ENCODE assay signal across 14 mouse cellular contexts in the genomic region with DNA sequence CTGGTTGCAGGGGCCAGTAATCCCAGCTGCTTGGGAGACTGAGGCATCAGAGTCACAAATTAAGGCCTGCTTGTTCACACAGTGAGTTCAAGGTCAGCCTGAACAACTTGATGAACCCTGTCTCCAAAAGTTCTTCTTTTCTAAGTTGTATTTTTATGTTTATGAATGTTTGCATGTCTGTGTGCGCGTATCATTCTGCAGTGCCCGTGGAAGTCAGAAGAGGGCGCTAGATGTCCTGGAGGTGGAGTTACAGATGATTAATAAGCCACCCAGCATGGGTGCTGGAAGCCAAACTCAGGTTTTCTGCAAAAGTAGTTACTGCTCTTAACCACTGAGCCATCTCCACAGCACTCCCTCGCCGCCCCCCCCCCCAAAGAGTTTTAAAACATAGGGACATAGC. TPM values are rescaled to one million over a fixed set of nuclear protein-coding genes. Genes with fewer than 3 reads are reported as not detected.
A peak's percentile ranks its signal among the peaks of the same experiment; 100 is the strongest.
DNase-seq lines count a peak whose midpoint lies in the region; ATAC-seq and TF ChIP-seq lines count a peak whose summit lies in the region.
"Had no signal": no experiment of that assay in that cellular context is flagged by ENCODE, and none has a peak within 500 bp of the region (broad histone marks: within the 10 kb centered on the region; RNA-seq: fewer than 3 reads in every experiment).

No protein-coding gene starts in this region.

- H3K4me2 ChIP-seq in hindbrain, postnatal 0 days (ENCODE audit: low read depth, low read length), result no peak overlapping the region
- no peak overlapping the region for H3K4me2 ChIP-seq in hindbrain, embryonic 14.5 days (replicated peaks)
- H3K4me2 ChIP-seq in CH12.LX (ENCODE audit: insufficient read depth, low read depth, poor library complexity, severe bottlenecking), result no peak overlapping the region
- no peak overlapping the region for H3K4me2 ChIP-seq in kidney, embryonic 15.5 days
- H3K4me2 ChIP-seq: forebrain, embryonic 15.5 days; liver, embryonic 15.5 days had no signal

- TF ChIP-seq CTCF in hindbrain, postnatal 0 days (IDR thresholded peaks at IDR 0.05; ENCODE audit: low read depth), result peak; percentile 16; the same call in 1 of the 2 replicates
- peak; percentile 25 to 37; a peak in 2 of 4 replicates for TF ChIP-seq CTCF in CH12.LX (conservative IDR thresholded peaks at IDR 0.05 in 1 of 2, IDR thresholded peaks at IDR 0.05 in 1 of 2; ENCODE audit: low read depth in 2 of 2, low read length in 2 of 2)

- H3K4me3 ChIP-seq in hindbrain, postnatal 0 days (ENCODE audit: low read length), result no peak overlapping the region
- H3K4me3 ChIP-seq in hindbrain, embryonic 14.5 days (replicated peaks; ENCODE audit: low read length), result no peak overlapping the region
- H3K4me3 ChIP-seq in CH12.LX (replicated peaks in 1 of 3; ENCODE audit: low read depth in 2 of 3, low read length in 2 of 3, poor library complexity in 1 of 3), result no peak overlapping the region
- no peak overlapping the region for H3K4me3 ChIP-seq in kidney, embryonic 15.5 days (replicated peaks)
- H3K4me3 ChIP-seq: forebrain, embryonic 15.5 days; liver, embryonic 15.5 days had no signal

- no peaks in the 10 kb centered on the region for H3K36me3 ChIP-seq in hindbrain, postnatal 0 days (ENCODE audit: insufficient read depth, low read length)
- no peaks in the 10 kb centered on the region for H3K36me3 ChIP-seq in hindbrain, embryonic 14.5 days (replicated peaks; ENCODE audit: control insufficient read depth, insufficient read depth)
- H3K36me3 ChIP-seq in CH12.LX (replicated peaks in 1 of 2; ENCODE audit: control insufficient read depth in 1 of 2, insufficient read depth in 1 of 2, low read length in 1 of 2), result no peaks in the 10 kb centered on the region
- no peaks in the 10 kb centered on the region for H3K36me3 ChIP-seq in kidney, embryonic 15.5 days
- H3K36me3 ChIP-seq: forebrain, embryonic 15.5 days; liver, embryonic 15.5 days had no signal

- TF ChIP-seq RAD21 in CH12.LX (IDR thresholded peaks at IDR 0.05; ENCODE audit: low read depth, low read length), result no peak

- H3K27me3 ChIP-seq in hindbrain, postnatal 0 days (ENCODE audit: insufficient read depth, low read length), result no peaks in the 10 kb centered on the region
- no peaks in the 10 kb centered on the region for H3K27me3 ChIP-seq in hindbrain, embryonic 14.5 days (ENCODE audit: control insufficient read depth, insufficient read depth, low read length)
- H3K27me3 ChIP-seq in CH12.LX (replicated peaks), result peaks cover 10% of the 10 kb centered on the region
- no peaks in the 10 kb centered on the region for H3K27me3 ChIP-seq in kidney, embryonic 15.5 days
- H3K27me3 ChIP-seq: forebrain, embryonic 15.5 days had no signal

- TF ChIP-seq POLR2A in CH12.LX (IDR thresholded peaks at IDR 0.05; ENCODE audit: low read depth, low read length), result no peak

- H3K9ac ChIP-seq in hindbrain, postnatal 0 days (replicated peaks; ENCODE audit: low read length), result no peak overlapping the region
- no peak overlapping the region for H3K9ac ChIP-seq in hindbrain, embryonic 14.5 days
- no peak overlapping the region for H3K9ac ChIP-seq in CH12.LX (ENCODE audit: insufficient read depth, low read depth)
- H3K9ac ChIP-seq in kidney, embryonic 15.5 days, result no peak overlapping the region
- H3K9ac ChIP-seq: forebrain, embryonic 15.5 days; liver, embryonic 15.5 days had no signal

- DNase-seq in hindbrain, postnatal 0 days (ENCODE audit: low spot score), result no peak
- DNase-seq in hindbrain, embryonic 14.5 days (ENCODE audit: low spot score), result no peak
- peak; percentile 9 for DNase-seq in lung, postnatal 10 days
- DNase-seq in lung, postnatal 36 days, result no peak
- no peak for DNase-seq in CH12.LX (ENCODE audit: extremely low read depth)
- DNase-seq in urinary bladder, postnatal 36 days (ENCODE audit: low spot score in 2 of 2), result no peak
- DNase-seq: adrenal gland, postnatal 25 days; cerebellum, adult 11 months; gastrocnemius, postnatal 36 days had no signal

- dilution Hi-C loops in CH12.LX (cut with MboI; ENCODE audit: extremely low pct_ligation_motif_present, extremely low pct_unique_long_range_greater_than_20kb, low sequenced_read_pairs), result no loop called here

- WGBS in hindbrain, postnatal 0 days, result 78% methylated on average over 6 of the region's 6 CpGs
- WGBS in hindbrain, embryonic 14.5 days, result 76% methylated on average over 6 of the region's 6 CpGs
- WGBS in kidney, embryonic 15.5 days, result 81% methylated on average over 6 of the region's 6 CpGs

- in situ Hi-C loops in CH12.LX (cut with MboI; ENCODE audit: low pct_ligation_motif_present, low pct_unique_long_range_greater_than_20kb, low sequenced_read_pairs), result no loop called here

- no peaks in the 10 kb centered on the region for H3K4me1 ChIP-seq in hindbrain, postnatal 0 days (ENCODE audit: insufficient read depth, low read length)
- H3K4me1 ChIP-seq in hindbrain, embryonic 14.5 days (replicated peaks; ENCODE audit: control insufficient read depth, insufficient read depth, low read length), result no peaks in the 10 kb centered on the region
- no peaks in the 10 kb centered on the region for H3K4me1 ChIP-seq in CH12.LX (ENCODE audit: control insufficient read depth in 1 of 2, insufficient read depth in 2 of 2)
- H3K4me1 ChIP-seq in kidney, embryonic 15.5 days, result no peaks in the 10 kb centered on the region
- H3K4me1 ChIP-seq: forebrain, embryonic 15.5 days; liver, embryonic 15.5 days had no signal

- no peak for TF ChIP-seq EP300 in CH12.LX (IDR thresholded peaks at IDR 0.05; ENCODE audit: low read length)

- no peaks in the 10 kb centered on the region for H3K79me2 ChIP-seq in CH12.LX (replicated peaks; ENCODE audit: control insufficient read depth, extremely low read depth, insufficient read depth, poor library complexity, severe bottlenecking)

- no peak overlapping the region for H3K27ac ChIP-seq in hindbrain, postnatal 0 days
- no peak overlapping the region for H3K27ac ChIP-seq in hindbrain, embryonic 14.5 days
- H3K27ac ChIP-seq in CH12.LX (ENCODE audit: insufficient read depth, low read depth), result no peak overlapping the region
- H3K27ac ChIP-seq in kidney, embryonic 15.5 days, result no peak overlapping the region
- H3K27ac ChIP-seq: forebrain, embryonic 15.5 days; liver, embryonic 15.5 days had no signal

- H3K9me3 ChIP-seq in hindbrain, postnatal 0 days (ENCODE audit: low read length), result no peaks in the 10 kb centered on the region
- no peaks in the 10 kb centered on the region for H3K9me3 ChIP-seq in hindbrain, embryonic 14.5 days (ENCODE audit: control insufficient read depth, low read length)
- H3K9me3 ChIP-seq in CH12.LX (replicated peaks; ENCODE audit: low read length), result no peaks in the 10 kb centered on the region
- H3K9me3 ChIP-seq in kidney, embryonic 15.5 days (replicated peaks), result no peaks in the 10 kb centered on the region
- H3K9me3 ChIP-seq: forebrain, embryonic 15.5 days; liver, embryonic 15.5 days had no signal

- ATAC-seq in hindbrain, postnatal 0 days, result no peak
- no peak for ATAC-seq in hindbrain, embryonic 14.5 days (ENCODE audit: low FRiP score)
- peak; percentile 57; the same call in 1 of the 2 replicates for ATAC-seq in megakaryocyte progenitor cell, adult 5-6 weeks (replicated peaks; ENCODE audit: poor library complexity)
- no peak for ATAC-seq in kidney, embryonic 15.5 days (replicated peaks; ENCODE audit: low FRiP score)
- ATAC-seq: forebrain, embryonic 15.5 days; hindbrain, embryonic 16.5 days had no signal

TF ChIP-seq in CH12.LX, 34 proteins besides CTCF, POLR2A, EP300 and RAD21:
- TF ChIP-seq JUND (conservative IDR thresholded peaks at IDR 0.05; ENCODE audit: low read depth, low read length) (no peak), ZC3H11A (IDR thresholded peaks at IDR 0.05; ENCODE audit: low read depth, low read length) (no peak), KAT2A (IDR thresholded peaks at IDR 0.05; ENCODE audit: insufficient replicate concordance, low read length) (no peak), E2F4 (IDR thresholded peaks at IDR 0.05; ENCODE audit: insufficient replicate concordance, low read depth, low read length) (no peak), RCOR1 (conservative IDR thresholded peaks at IDR 0.05; ENCODE audit: low read depth, low read length) (no peak), ZNF384 (IDR thresholded peaks at IDR 0.05; ENCODE audit: low read depth, low read length) (no peak)
TF ChIP-seq in CH12.LX: peak in this region for 0.

RNA-seq across cellular contexts. Expression of gene Eif2s2, which starts 17.1 kb away (rescaled TPM):
- total RNA-seq in hindbrain, postnatal 0 days (2014; rRNA removed), result 30.4 and 32.6 TPM in 2 replicates
- polyA plus RNA-seq in hindbrain, postnatal 0 days (2015; fragmentation: Nextera tagmentation; extraction: Ambion mirVana), result 92.9 and 106 TPM in 2 replicates
- polyA plus RNA-seq in hindbrain, embryonic 14.5 days (2014; fragmentation: Nextera tagmentation; extraction: Ambion mirVana), result 72.7 and 74.2 TPM in 2 replicates
- 116 and 126 TPM in 2 replicates for total RNA-seq in CH12.LX (2012; rRNA removed)
- total RNA-seq in CH12.LX (2014; rRNA removed), result 256 and 269 TPM in 2 replicates
- polyA plus RNA-seq in CH12.LX (2012; ENCODE audit: insufficient read length, low read depth), result 219 and 276 TPM in 2 replicates
- total RNA-seq in megakaryocyte progenitor cell, adult 5-6 weeks (2015), result 221 and 224 TPM in 2 replicates
- 199 and 212 TPM in 2 replicates for total RNA-seq in megakaryocyte progenitor cell, adult 5-6 weeks (2017)
- polyA plus RNA-seq in kidney, embryonic 15.5 days (2015; fragmentation: Nextera tagmentation; extraction: Ambion mirVana), result 93.7 and 97.8 TPM in 2 replicates
